Mouse (Mus musculus) lung, adult 2 months (tissue): ENCODE data around the gene Prpf31.

Source experiments
- CTCF ChIP-seq: fragments of 200-500 bp; IDR thresholded peaks from 2 replicates; pipeline ENCODE4 v1.5.1; 2011; ENCODE audit warnings: mild to moderate bottlenecking, low read length, control low read depth; ENCODE audit not compliant: insufficient read depth
- POLR2A ChIP-seq: fragments of 200-500 bp; IDR thresholded peaks from 2 replicates; pipeline ENCODE4 v1.6.1; 2011; ENCODE audit warnings: low read depth, mild to moderate bottlenecking, control low read depth, low read length, borderline replicate concordance; ENCODE audit errors: extremely low read depth

DNA sequence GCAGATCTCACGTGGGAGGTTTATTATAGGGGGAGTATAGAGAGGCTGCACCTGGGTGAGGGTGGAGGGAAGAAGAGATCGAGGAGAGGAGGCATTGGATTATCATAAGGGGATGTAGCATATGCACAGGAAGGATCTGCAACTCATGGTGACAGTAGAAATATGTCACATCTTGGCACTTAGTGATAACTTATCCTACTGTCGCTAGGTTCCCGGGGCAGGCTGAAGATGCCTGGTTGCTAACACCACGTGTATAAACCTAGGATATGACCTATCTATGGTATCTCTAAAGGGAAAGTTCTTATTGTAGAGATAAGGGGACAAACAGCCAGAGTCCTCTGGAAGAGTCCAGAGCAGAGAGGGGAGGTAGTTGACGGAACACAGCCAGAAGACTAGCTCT lies 44.0 kb upstream of the Prpf31 start:
- TF ChIP-seq POLR2A = no peak
- no peak for TF ChIP-seq CTCF
